Mouse (Mus musculus) MEL-GATA-1-ER (cell line): Measurements from ENCODE around the gene Slc13a4.
A peak's percentile ranks its signal among the peaks of the same experiment; 100 is the strongest.

Experiments
- DNase-seq: peaks from one replicate; pipeline ENCODE4 v3.0.0-alpha.2; 2012; ENCODE audit warnings: low read depth; ENCODE audit errors: extremely low read depth

Gene Slc13a4

GRCm38 (mm10) chr6:35257626-35258190 lies 50.2 kb downstream of the Slc13a4 start:
- DNase-seq: no peak

- DNase-seq: peak; percentile 95
Measured at GRCm38 (mm10) chr6:35256691-35257090, 51.2 kb downstream of the Slc13a4 start.

GRCm38 (mm10) chr6:35255017-35255416 lies 52.9 kb downstream of the Slc13a4 start:
- peak; percentile 10 for DNase-seq

- peak; percentile 79 for DNase-seq
Measured at GRCm38 (mm10) chr6:35254136-35254904, 53.6 kb downstream of the Slc13a4 start.

GRCm38 (mm10) chr6:35253474-35253873 lies 54.5 kb downstream of the Slc13a4 start:
- peak; percentile 6 for DNase-seq

GRCm38 (mm10) chr6:35252477-35253346 lies 55.2 kb downstream of the Slc13a4 start:
- DNase-seq: peak; percentile 51

- peak; percentile 35 for DNase-seq
Measured at GRCm38 (mm10) chr6:35251807-35252476, 56.0 kb downstream of the Slc13a4 start.

GRCm38 (mm10) chr6:35245086-35245485 lies 62.8 kb downstream of the Slc13a4 start:
- DNase-seq: no peak

- DNase-seq: no peak
Measured at GRCm38 (mm10) chr6:35243989-35244388, 63.9 kb downstream of the Slc13a4 start.

- no peak for DNase-seq
Measured at GRCm38 (mm10) chr6:35243252-35243651, 64.7 kb downstream of the Slc13a4 start.

GRCm38 (mm10) chr6:35236108-35236785 lies 71.7 kb downstream of the Slc13a4 start:
- no peak for DNase-seq

GRCm38 (mm10) chr6:35229415-35229814 lies 78.5 kb downstream of the Slc13a4 start:
- DNase-seq: no peak

- no peak for DNase-seq
Measured at GRCm38 (mm10) chr6:35225696-35226095, 82.2 kb downstream of the Slc13a4 start.
